Mouse (Mus musculus): ENCODE measurements around the gene Ubn2.

DNA sequence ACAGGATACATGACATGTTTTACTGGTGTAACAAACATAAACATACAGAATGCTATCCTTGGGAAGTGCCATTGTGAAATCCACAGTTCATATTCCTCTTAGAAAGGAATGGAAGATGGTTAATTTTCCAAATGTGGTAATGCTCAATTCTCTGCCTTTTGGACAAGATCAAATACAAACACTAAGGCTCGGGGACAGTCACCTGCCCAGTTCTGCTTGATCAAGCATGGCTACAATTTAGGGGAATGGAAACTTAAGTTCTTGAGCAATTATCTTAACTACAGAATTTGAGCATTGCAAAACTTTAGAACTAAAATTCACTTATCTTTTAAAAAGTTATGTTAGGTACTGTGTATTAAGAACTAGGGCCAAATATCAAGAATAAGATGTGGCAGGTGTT, 102.0 kb downstream of the Ubn2 start:
- TF ChIP-seq CTCF (IDR thresholded peaks at IDR 0.05; ENCODE audit: low read depth) (no peak), EP300 (IDR thresholded peaks at IDR 0.05; ENCODE audit: low read depth) (no peak)

All from liver, postnatal 0 days (tissue).